Mouse (Mus musculus) megakaryocyte progenitor cell, adult 5-6 weeks (primary cell): ENCODE measurements around the gene Pdss1. TPM values are rescaled to one million over a fixed set of nuclear protein-coding genes. Genes with fewer than 3 reads are reported as not detected.
A peak's percentile ranks its signal among the peaks of the same experiment; 100 is the strongest.
"Not testable (repeated sequence)": the region's sequence is repeated elsewhere in the genome, so short reads cannot be mapped to it uniquely, and the experiment has no call there.

Source experiments
- ATAC-seq: replicated peaks from 2 replicates; pipeline ENCODE4 v1.8.0; 2016; ENCODE audit warnings: mild to moderate bottlenecking, moderate TSS enrichment, inconsistent platforms; ENCODE audit not compliant: poor library complexity
- total RNA-seq, 2 experiments: library from RNA; stranded (forward) in 1 of 2; stranded (reverse) in 1 of 2; fragments of 157-497, 149-512 nt in 1 of 2; fragments of 200-1000 nt in 1 of 2; gene quantifications; 2 replicates each; pipeline versions ENCODE4 v1.2.3 to v1.2.4; 2015 to 2017

The Pdss1 gene
- total RNA-seq (2015) (54.4 and 56.2 TPM in 2 replicates), total RNA-seq (2017) (29.1 and 34.8 TPM in 2 replicates)

DNA sequence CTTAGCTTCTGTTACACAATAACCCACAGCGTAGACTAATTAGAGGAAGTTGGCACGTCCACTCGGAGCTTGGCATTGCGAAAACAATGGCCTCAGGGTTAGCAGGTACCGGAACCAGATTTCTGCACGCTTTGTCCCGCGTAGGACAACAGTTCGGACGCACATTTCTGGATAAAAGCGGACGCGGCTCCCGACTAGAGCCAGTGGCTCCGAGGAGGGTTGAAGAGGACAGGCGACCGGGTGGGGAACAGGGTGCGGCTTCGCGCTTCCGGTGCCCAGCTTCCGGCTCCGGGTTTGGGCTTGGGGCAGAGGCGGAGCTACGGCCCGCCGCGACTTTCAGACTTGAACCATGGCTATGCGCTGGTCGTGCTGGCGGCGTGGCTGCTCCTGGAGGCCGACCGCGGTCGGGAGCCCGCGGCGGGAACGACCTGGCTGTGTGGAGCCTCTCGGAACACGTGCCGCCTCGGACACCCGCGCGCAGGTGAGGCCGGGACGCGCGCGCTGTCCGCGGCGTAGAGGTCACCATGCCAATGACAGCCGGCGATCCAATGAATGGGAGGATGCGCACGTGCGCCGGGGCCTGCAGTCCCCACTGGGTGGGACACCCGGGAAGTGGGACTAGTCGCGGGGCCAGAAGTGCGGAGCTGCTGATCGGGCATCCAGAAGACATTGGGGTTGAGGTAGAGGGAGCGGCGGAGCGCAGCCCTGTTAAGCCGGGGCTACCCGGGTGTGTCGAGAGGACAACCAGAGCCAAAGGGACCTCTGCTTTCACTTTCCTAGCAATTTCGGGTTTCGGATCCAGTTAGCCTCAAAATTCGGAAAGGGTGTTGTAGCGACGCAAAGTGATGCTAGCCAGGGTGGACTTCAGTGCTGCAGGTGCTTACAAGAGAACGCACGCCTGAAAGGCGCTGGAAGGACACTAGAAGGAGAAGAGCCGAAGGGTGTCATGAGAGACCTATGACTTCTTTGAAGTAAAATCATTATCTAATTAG lies at the start of gene Pdss1:
Pdss1 (plus strand) TSS at position 241 of the 992 bp plus-strand sequence.
- ATAC-seq: peak; percentile 95

DNA sequence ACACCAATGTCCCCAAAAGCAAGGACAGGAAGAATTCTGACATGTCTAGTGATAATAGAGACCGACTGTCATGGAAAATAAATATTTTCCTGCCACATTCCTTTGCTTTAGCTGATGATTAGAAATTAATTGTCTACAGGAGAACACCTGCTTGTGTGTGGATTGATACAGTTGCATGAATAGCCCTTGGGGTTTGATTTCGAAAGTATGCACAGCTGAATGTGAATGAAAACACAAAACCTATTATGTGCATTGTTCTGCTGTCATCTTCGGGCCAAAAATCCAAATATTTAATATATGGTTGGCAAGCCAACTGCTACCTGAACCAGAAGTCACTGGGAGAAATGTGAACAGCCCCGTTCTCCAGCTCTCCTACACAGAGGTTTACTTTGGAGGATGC lies 43.4 kb upstream of the Pdss1 start:
- ATAC-seq: no peak

DNA sequence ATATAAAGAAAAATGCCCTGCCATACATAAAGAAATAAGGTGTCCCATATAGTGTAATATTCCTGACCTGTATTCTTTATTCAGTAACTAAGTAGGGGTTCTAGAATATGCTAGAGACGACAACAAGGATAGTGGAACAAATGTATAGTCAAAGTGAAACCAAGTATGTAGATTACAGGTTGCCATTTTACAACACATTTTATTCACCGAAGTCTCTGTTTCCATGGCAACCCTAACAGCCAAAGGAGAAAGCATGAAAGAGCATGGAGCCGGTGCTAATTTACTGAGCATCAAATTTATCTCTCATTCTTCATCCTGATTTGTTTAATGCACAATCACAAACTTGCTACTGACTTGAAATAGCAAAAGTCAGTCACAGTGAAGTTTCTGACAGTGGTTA lies 37.8 kb upstream of the Pdss1 start:
- ATAC-seq: no peak

DNA sequence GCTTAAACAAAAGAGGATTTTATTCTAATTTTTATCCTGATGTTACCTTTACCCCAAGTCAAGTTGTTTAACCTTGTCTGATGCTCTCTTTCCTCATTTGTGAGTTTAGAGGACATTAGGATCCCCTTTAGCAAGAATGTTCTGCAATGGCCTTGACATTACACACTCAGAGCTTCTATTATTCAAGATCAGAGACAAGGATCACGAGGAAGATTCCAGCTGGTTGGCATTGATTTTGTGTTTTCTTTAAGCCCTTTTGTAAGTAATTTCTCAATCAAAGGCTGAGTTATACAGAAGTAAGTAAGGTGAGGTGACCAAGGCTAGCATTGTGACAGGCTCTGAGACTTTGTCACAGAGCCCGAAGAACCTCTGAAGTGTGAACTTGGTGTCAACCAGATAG lies 33.1 kb upstream of the Pdss1 start:
- no peak for ATAC-seq

DNA sequence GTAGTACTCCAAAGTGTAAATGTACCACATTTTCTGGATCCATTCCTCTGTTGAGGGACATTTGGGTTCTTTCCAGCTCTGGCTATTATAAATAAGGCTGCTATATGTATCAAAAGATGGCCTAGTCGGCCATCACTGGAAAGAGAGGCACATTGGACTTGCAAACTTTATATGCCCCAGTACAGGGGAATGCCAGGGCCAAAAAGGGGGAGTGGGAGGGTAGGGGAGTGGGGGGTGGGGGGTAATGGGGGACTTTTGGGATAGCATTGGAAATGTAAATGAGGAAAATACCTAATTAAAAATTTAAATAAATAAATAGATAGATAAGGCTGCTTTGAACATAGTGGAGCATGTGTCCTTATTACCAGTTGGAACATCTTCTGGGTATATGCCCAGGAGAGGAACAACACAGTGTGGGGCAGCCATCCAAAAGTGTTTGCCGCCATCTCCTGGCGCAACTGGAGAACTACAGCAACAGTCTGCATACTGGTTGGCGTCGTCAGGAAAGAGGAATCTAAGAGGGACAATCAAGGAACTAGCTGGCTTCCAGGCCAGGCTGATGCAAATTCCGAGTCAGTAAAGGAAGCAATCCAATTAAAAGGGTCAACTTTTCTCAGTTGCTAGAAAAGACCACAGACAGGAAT lies 30.8 kb upstream of the Pdss1 start:
- peak; percentile 97 for ATAC-seq

DNA sequence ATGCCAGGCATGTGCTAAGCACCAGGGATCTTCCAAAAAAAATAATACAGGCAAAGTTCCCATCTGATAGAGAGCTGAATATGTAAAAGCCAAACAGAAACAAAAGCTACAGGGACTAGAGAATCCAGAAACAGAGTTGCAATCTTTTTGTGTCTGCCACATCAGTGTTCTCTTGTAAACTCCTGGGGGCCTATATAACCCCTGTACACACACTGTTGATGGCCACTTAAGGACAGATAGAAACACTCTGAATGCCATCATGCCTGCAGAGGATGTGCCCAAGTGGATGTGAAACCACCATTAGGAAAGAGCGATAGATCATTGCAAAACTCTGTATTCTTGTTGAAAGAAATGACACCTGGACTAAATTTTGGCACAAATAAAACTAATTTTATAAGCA lies 29.5 kb upstream of the Pdss1 start:
- peak; percentile 60 for ATAC-seq

DNA sequence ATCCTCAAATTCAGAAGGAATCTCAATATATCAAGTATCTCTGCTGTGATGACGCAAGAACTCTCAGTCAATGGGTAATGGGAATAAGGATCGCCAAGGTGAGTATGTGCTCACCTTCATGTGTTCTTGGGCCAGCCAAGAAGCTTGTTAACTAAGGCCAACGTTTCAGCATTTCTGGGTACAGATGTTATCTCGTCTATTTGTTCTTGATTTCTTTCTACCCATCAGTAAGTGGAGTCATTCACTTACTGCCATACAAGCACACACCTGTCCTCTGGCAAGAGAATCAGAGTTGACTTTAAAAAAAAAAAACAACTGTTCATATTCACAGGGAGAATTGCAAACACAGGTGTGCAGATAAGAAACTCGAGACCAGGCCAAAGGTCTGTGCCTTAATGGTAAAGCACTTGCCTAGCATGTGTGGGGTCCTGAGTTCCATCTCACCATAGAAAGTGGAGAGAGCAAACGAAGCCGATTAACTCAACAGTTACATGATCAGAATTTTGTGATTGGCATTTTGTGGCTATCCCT lies 28.4 kb upstream of the Pdss1 start:
- no peak for ATAC-seq

DNA sequence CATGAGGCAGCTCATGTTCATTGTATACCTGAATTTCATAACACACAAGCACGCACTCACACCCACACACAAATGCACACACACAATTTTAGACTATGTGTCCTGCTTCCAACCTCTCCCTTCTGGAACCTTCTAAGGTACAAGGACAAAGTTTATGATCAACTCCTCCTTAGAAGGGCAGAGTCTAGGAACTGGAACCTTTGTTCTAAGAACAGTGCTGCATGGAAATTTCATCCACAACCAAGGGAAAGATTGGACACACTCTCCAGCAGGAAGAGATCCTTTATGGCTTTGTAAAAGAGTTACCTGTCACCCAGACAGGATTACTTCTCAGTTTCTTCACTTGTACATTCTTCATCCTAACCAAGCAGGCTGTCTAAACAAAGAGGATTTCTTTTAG lies 22.2 kb upstream of the Pdss1 start:
- no peak for ATAC-seq

DNA sequence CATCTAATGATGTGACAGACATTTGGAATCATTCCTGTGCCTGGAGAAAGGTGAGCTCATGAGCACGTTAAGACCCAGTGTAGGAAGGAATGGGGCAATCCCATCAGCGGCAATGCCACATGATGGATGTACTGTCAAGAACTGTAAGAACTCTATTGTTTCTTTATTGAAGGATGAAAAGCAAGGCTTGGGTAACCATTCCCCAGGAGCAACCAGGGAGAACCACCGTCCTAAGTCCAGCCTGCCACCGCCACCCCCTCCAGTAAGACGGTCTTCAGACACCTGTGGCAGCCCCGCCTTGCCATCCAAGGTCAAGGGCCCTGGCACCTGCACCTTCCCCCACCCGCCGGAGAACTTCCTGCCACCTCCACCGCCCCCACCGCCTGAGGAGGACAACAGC lies 20.7 kb upstream of the Pdss1 start:
- ATAC-seq: no peak

DNA sequence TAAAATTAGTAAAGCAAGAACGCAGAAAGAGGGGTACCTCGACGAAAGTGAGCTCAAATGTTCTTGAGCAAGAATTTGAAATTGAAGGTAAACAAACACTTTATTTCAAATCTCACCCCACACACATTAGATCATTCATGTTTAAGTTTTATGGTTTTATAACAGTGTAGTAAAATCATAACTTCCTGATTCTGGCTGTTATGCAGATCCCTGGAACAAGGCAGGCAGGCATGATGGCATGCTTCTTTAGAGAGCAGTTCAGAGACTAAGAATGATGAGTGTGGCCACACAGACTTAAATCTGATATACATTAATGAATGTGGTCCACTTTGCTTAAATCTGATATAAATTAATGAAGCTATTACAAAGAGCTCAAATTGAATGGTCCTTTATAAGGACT lies 18.7 kb upstream of the Pdss1 start:
- ATAC-seq: no peak

DNA sequence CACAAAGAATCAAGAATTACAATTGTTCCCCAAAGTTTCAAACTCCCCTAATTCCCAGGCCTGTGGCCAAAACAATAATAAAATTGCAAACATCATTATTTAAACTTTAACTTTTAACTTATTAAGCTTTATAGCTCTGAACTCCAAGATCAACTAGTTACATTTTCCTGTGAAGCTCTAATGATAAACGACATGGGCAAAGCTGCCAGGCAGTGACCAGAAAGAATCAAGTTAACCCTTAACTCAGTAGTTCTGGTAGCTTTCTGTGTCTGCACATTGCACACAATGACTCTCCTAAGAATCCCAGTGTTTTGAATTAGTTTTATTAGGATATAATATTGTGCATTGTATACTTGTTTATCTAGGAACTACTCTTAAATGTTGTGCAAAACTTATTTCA lies 16.5 kb upstream of the Pdss1 start:
- ATAC-seq: no peak

DNA sequence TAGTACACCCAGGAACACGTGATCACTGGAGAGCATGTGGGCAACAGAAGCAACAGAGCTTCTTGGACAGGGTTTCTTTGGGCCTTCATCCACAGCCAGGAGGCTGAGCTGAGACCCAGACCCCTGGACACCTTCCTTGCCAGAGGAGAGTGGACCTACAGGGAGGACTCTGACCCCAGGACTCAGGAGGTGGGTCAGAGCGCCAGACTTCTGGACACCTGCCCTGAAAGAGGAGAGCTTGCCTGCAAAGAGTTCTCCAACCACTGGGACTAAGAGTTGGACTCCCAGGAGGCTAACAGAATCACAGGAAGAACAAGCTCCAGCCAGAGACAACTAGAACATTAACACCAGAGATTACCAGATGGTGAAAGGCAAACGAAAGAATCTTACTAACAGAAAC lies 14.6 kb upstream of the Pdss1 start:
- ATAC-seq: not testable (repeated sequence)

DNA sequence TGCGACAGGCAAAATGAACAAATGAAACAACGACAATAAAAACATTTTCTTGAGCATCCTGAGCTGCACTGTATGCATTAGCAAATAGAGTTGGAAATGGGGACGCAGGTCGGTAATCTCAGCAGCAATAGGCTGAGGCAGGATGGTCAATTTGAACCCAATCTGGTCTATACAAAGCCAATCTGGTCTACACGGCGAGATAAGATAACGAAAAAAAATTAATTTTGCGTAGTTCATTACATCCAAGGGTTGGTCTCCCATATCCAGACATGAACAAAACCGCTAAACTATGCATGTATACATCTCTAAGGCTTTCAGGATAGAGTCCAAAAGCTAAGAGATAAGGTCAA lies 415 bp upstream of the Pdss1 start:
- ATAC-seq: no peak; the same call in 1 of the 2 replicates

DNA sequence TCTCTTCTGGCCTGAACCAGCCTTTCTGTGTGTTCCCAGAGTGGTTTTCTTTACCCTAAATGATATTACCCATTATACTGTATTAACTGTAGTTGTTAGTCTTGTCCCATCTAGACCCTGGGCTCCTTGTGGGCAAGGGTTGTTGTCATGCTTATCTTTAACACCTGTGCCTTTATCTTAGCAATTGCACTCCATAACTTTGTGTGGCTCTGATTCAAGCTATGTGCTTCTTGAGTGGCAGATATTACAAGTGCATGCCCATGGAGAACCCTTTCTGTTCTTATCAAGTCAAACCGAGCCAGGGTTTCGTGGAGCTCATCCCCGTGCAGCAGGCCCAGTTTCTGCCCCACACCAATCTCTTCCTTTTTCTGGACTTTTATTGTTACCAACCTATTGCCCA lies 8.6 kb downstream of the Pdss1 start:
- peak; percentile 91 for ATAC-seq

DNA sequence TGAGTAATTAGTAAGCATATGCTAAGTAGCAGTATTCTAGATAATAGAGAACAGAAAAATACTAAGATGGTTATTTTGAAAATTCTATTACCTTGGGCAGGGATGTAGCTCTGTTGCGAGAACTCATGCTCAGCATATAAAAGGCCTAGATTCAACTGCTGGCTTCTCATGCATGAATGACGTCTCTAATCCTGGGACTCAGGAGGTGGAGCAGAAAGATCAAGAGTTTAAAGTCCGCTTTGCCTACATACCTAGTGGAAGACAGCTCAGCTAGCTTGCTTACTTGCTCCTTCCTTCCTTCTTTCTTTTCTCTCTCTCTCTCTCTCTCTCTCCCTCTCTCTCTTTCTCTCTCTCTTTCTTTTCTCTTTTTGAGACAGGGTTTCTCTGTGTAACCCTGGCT lies 19.1 kb downstream of the Pdss1 start:
- ATAC-seq: no peak

DNA sequence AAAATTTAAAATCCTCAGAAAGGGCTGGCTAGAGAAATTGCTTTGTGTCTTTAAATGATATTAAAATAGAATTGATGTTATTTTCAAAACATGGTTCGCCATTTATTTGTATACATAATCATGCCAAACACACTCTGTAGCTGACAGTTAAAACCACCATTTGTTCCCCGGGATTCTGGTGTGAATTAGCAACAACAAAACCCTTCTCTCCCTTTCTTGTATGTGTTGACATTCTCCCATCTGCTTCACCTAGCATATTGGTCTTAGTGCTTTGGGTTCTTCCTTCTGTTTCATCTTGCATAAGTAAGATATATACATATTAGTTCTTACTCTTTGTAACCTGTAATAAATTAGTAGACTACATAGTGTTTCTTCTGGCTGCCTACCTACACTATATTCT lies 23.3 kb downstream of the Pdss1 start:
- no peak for ATAC-seq

DNA sequence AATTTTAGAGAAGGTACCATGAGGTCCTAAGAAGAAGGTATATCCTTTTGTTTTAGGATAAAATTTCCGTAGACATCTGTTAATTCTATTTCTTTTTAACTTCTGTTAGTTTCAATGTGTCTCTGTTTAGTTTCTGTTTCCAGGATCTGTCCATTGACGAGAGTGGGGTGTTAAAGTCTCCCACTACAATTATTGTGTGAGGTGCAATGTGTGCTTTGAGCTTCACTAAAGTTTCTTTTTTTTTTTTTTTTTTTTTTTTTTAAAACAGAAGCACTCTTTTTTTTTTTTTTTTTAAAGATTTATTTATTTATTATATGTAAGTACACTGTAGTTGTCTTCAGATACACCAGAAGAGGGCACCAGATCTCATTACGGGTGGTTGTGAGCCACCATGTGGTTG lies 30.6 kb downstream of the Pdss1 start:
- ATAC-seq: not testable (repeated sequence)

DNA sequence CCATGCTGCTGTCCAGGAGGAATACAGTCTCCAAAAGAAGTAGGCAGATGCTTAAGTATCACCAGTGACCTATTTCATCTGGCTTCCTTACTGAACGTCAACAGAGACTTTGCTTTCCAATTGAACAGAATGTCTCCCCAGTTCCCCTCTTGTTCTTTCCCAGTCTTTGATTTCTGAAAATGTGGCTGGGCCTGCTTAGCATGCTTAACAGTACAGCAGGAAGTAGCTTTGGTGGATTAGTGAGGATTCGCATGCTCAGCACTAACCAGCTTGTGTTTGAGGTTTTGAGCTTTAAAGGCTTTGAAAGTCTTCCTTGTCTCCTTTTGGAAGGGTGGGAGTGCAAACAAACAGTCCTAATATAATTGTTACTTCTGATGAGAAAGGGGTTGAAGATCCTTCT lies 32.9 kb downstream of the Pdss1 start:
- ATAC-seq: no peak

DNA sequence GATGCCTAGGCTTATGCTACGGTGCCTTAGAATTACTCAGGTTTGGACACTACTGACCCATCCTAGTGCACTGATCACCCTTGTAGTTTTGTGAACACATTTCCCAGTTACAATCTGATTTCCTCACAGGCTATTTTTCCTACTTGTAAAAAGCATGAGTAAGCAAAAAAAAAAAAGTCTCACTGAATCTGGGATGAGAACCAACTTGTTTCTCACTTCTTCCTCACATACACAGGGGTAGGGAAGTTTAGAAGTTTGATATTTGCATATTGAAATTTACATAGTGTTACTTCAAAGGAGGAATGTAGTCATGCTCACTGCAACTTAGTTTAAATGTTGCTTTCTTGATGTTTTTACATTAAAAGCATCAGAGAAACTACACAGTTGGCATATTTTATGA lies 38.2 kb downstream of the Pdss1 start:
- ATAC-seq: no peak

DNA sequence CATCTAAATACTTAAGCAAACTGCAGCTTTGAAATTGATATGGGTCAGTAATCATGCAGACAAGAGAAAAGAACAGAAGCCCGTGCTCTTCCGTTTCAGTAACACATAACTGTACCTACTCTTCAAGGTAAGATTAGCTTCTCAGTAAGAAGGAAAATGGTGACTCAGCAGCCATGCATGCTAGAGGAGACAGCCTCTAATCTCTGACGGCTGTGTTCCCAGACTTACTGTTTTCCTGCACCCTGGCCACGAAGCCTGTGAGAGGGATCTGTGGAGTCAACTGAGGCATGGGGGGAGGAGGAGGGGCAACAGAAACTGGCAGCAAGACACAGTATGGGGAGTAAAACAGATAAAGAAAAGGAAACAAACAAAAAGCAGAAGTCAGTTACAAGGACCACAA lies 54.6 kb downstream of the Pdss1 start:
- peak; percentile 77 for ATAC-seq

DNA sequence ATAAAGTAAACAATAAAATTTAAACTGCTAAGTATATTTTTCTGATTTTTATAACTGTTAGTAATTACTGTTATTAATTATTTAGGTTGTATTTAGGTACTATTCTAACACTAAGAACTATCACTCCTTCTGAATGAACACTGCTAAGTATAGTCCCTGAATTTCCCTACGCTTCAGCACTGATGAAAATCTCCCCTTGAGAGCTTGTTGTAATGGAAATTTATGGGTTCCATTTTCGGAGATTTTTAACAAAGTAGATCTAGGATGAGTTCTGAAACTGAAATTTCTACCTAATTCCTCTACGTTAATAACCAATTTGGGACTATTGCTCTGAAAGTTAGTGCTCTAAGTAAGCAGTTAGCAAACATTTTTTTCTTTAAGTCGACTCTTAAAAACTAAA lies 59.0 kb downstream of the Pdss1 start:
- no peak for ATAC-seq

DNA sequence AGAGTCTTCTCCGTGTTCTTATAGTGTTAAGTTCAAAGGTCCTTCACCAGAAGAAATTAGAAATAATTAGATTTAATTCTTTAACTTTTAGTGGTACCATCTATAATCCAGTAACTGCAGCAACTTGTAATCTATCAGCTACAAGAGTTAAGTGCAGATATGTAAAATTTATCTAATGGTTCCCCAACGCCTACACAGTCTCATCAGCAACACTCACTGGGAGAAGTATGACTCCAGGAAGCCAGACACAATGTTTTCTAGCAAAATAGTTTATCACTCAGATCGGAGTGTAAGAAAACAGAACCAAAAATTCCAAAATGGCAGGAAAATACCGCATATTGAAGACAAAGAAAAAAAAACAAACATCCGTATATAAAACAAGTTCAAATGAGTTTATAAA lies 60.6 kb downstream of the Pdss1 start:
- no peak for ATAC-seq
